7 mouse cellular contexts compared by ENCODE assay signal in the genomic region with DNA sequence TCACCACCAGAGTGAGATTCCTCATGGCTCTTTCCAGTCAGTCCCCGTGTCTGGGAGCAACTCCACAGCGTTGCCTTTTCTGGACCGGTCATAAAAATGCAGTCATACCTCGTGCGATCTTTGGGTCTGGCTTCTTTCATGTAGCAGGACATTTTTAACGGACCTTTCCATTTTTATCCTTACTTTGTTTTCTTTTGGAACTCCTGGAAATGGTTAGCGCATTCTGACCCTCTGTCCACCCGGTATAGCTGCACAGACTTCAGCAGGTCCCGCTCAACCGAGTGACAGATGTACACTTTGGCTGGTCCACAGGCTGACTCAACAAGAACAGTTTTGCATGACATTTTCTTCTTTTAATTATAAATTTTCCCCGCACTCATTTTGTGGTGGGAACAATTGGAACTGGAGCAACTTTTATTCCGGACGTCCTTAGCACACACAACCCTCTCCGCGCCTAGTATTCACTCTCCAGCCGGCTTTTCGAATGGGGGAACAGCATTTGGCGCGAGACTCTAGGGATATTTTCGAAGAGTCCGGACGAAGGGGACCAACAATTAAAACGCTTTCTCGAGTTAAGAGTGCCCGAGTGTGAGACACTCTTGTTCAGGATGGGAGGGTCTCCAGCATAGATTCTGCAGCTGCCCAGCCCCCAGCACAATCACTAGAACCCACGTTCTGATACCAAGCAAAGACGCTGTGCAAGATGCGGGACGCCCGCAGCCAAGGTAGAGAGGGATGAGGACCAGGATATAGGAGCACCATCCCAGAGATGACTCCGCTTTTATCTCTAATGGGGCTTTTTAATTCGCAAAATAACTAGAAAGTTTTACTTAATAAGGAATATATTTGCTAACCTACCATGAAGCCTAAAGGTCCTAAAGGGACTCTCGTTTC. TPM values are rescaled to one million over a fixed set of nuclear protein-coding genes. Genes with fewer than 3 reads are reported as not detected.
DNase-seq lines count a peak whose midpoint lies in the region; ATAC-seq lines count a peak whose summit lies in the region.

A gene (minus strand): TSS at position 211 of the 894 bp plus-strand sequence.

- WGBS in lung, embryonic 16.5 days, result 5% methylated on average over 33 of the region's 33 CpGs
- WGBS in embryonic facial prominence, embryonic 13.5 days, result 7% methylated on average over 33 of the region's 33 CpGs
- WGBS in intestine, embryonic 15.5 days, result 2% methylated on average over 33 of the region's 33 CpGs
- WGBS in neural tube, embryonic 13.5 days, result 7% methylated on average over 33 of the region's 33 CpGs

- peaks cover 18% of the 10 kb centered on the region for H3K4me1 ChIP-seq in lung, embryonic 16.5 days (replicated peaks; ENCODE audit: control insufficient read depth, insufficient read depth, low read length)
- peaks cover 17% of the 10 kb centered on the region for H3K4me1 ChIP-seq in embryonic facial prominence, embryonic 13.5 days
- peaks cover 17% of the 10 kb centered on the region for H3K4me1 ChIP-seq in intestine, embryonic 15.5 days (replicated peaks)
- H3K4me1 ChIP-seq in neural tube, embryonic 13.5 days (replicated peaks), result peaks cover 35% of the 10 kb centered on the region

- H3K4me2 ChIP-seq in lung, embryonic 16.5 days (ENCODE audit: low read depth, low read length), result peak within 1 kb of the TSS; percentile 99
- H3K4me2 ChIP-seq in embryonic facial prominence, embryonic 13.5 days, result peak within 1 kb of the TSS; percentile 99
- peak within 1 kb of the TSS; percentile 99 for H3K4me2 ChIP-seq in intestine, embryonic 15.5 days (replicated peaks)
- H3K4me2 ChIP-seq in neural tube, embryonic 13.5 days, result peak within 1 kb of the TSS; percentile 95

- no peaks in the 10 kb centered on the region for H3K27me3 ChIP-seq in lung, embryonic 16.5 days (ENCODE audit: control insufficient read depth, insufficient read depth, low read depth, low read length)
- H3K27me3 ChIP-seq in embryonic facial prominence, embryonic 13.5 days, result peaks cover 35% of the 10 kb centered on the region
- no peaks in the 10 kb centered on the region for H3K27me3 ChIP-seq in intestine, embryonic 15.5 days (replicated peaks)
- peaks cover 22% of the 10 kb centered on the region for H3K27me3 ChIP-seq in neural tube, embryonic 13.5 days

- H3K9me3 ChIP-seq in lung, embryonic 16.5 days (ENCODE audit: control insufficient read depth, low read length), result no peaks in the 10 kb centered on the region
- H3K9me3 ChIP-seq in embryonic facial prominence, embryonic 13.5 days, result no peaks in the 10 kb centered on the region
- H3K9me3 ChIP-seq in intestine, embryonic 15.5 days, result no peaks in the 10 kb centered on the region
- H3K9me3 ChIP-seq in neural tube, embryonic 13.5 days, result no peaks in the 10 kb centered on the region

- peak within 1 kb of the TSS; percentile 75 for H3K9ac ChIP-seq in lung, embryonic 16.5 days (ENCODE audit: low read length)
- peak within 1 kb of the TSS; percentile 78 for H3K9ac ChIP-seq in embryonic facial prominence, embryonic 13.5 days
- H3K9ac ChIP-seq in intestine, embryonic 15.5 days, result peak within 1 kb of the TSS; percentile 61
- peak within 1 kb of the TSS; percentile 78 for H3K9ac ChIP-seq in neural tube, embryonic 13.5 days

- no peak for ATAC-seq in lung, embryonic 16.5 days (ENCODE audit: low read depth)
- ATAC-seq in embryonic facial prominence, embryonic 13.5 days (ENCODE audit: insufficient number of reproducible peaks, insufficient read depth, low FRiP score, low TSS enrichment, low read depth), result no peak
- ATAC-seq in intestine, embryonic 15.5 days, result peak; percentile 9; the same call in 1 of the 2 replicates
- peak; percentile 26; the same call in 1 of the 2 replicates for ATAC-seq in neural tube, embryonic 13.5 days (ENCODE audit: low read depth)

- peak within 1 kb of the TSS; percentile 77 for H3K4me3 ChIP-seq in lung, embryonic 16.5 days (ENCODE audit: low read length)
- peak within 1 kb of the TSS; percentile 66 for H3K4me3 ChIP-seq in embryonic facial prominence, embryonic 13.5 days
- H3K4me3 ChIP-seq in intestine, embryonic 15.5 days (replicated peaks), result peak within 1 kb of the TSS; percentile 63
- H3K4me3 ChIP-seq in neural tube, embryonic 13.5 days, result peak within 1 kb of the TSS; percentile 60

- no peak for DNase-seq in lung, postnatal 25 days (ENCODE audit: low spot score)
- DNase-seq in B cell, adult 2 months, result no peak
- DNase-seq in frontal cortex, postnatal 14 days (ENCODE audit: low spot score in 2 of 2), result no peak

- 0 out of 2 replicates have a peak within 1 kb of the TSS, but pooled peaks have one; percentile 20 for H3K27ac ChIP-seq in lung, embryonic 16.5 days (ENCODE audit: low read length)
- H3K27ac ChIP-seq in embryonic facial prominence, embryonic 13.5 days, result no peak within 1 kb of the TSS
- H3K27ac ChIP-seq in intestine, embryonic 15.5 days, result peak within 1 kb of the TSS; percentile 51; the same call in 1 of the 2 replicates
- no peak within 1 kb of the TSS for H3K27ac ChIP-seq in neural tube, embryonic 13.5 days (replicated peaks)

- no peaks in the 10 kb centered on the region; the same call in 1 of the 2 replicates for H3K36me3 ChIP-seq in lung, embryonic 16.5 days (ENCODE audit: control insufficient read depth, insufficient read depth, low read length)
- H3K36me3 ChIP-seq in embryonic facial prominence, embryonic 13.5 days, result peaks cover 8% of the 10 kb centered on the region
- H3K36me3 ChIP-seq in intestine, embryonic 15.5 days, result no peaks in the 10 kb centered on the region
- H3K36me3 ChIP-seq in neural tube, embryonic 13.5 days, result no peaks in the 10 kb centered on the region

RNA-seq across cellular contexts. Expression of the gene that starts here (rescaled TPM):
- polyA plus RNA-seq in lung, embryonic 16.5 days (2015; fragmentation: Nextera tagmentation; extraction: Ambion mirVana), result 0.79 TPM in 1 of 2 replicates, not detected in the other
- polyA plus RNA-seq in embryonic facial prominence, embryonic 13.5 days (2015; fragmentation: Nextera tagmentation; extraction: Ambion mirVana), result 0.40 TPM in 1 of 2 replicates, not detected in the other
- polyA plus RNA-seq in intestine, embryonic 15.5 days (2015; fragmentation: Nextera tagmentation; extraction: Ambion mirVana), result 0.35 and 0.64 TPM in 2 replicates
- polyA plus RNA-seq in neural tube, embryonic 13.5 days (2015; fragmentation: Nextera tagmentation; extraction: Ambion mirVana), result 0.36 TPM in 1 of 2 replicates, not detected in the other

Comparison
In these comparisons a context has a peak if more than half of its experiments do, and no peak if none do; other contexts are left out.
1. Peak in ATAC-seq, H3K4me3 ChIP-seq, H3K27ac ChIP-seq, H3K9ac ChIP-seq and H3K4me2 ChIP-seq in intestine, embryonic 15.5 days; RNA of the gene not detected or under 1 TPM.
2. Peak in ATAC-seq, H3K4me3 ChIP-seq, H3K9ac ChIP-seq and H3K4me2 ChIP-seq in neural tube, embryonic 13.5 days; RNA of the gene not detected or under 1 TPM.